Mouse (Mus musculus) heart, adult 2 months (tissue): ENCODE results near the gene Calml4. TPM values are rescaled to one million over a fixed set of nuclear protein-coding genes. Genes with fewer than 3 reads are reported as not detected.
A peak's percentile ranks its signal among the peaks of the same experiment; 100 is the strongest.

Source experiments
- DNase-seq, 2 experiments: peaks; one replicate each; pipeline ENCODE4 v3.0.0; 2021
- H3K27ac ChIP-seq: fragments of 200-600 bp; 2 replicates; pipeline ENCODE4 v1.8.1; 2022
- H3K27me3 ChIP-seq: fragments of 200-500 bp; 2 replicates; pipeline ENCODE4 v1.6.1; 2012; ENCODE audit warnings: mild to moderate bottlenecking, low read length, inconsistent platforms, mixed read lengths; ENCODE audit not compliant: control insufficient read depth, insufficient read depth
- H3K36me3 ChIP-seq: fragments of 200-500 bp; 2 replicates; pipeline ENCODE4 v1.6.1; 2012; ENCODE audit warnings: low read length, inconsistent platforms; ENCODE audit not compliant: control insufficient read depth, insufficient read depth
- H3K4me1 ChIP-seq: fragments of 200-500 bp; 2 replicates; pipeline ENCODE4 v1.6.1; 2011; ENCODE audit warnings: low read length; ENCODE audit not compliant: control insufficient read depth, insufficient read depth
- H3K4me3 ChIP-seq: fragments of 200-600 bp; 2 replicates; pipeline ENCODE4 v1.8.1; 2022
- H3K79me2 ChIP-seq: fragments of 200-500 bp; replicated peaks from 2 replicates; pipeline ENCODE4 v1.6.1; 2012; ENCODE audit warnings: mild to moderate bottlenecking, inconsistent platforms, low read length, moderate library complexity, mixed read lengths; ENCODE audit not compliant: control insufficient read depth, insufficient read depth
- H3K9ac ChIP-seq: fragments of 200-500 bp; 2 replicates; pipeline ENCODE4 v1.6.1; 2012; ENCODE audit warnings: low read depth, mild to moderate bottlenecking, control low read depth, inconsistent platforms, low read length, mixed read lengths
- CTCF ChIP-seq: fragments of 200-600 bp; IDR thresholded peaks from 2 replicates; pipeline ENCODE4 v1.8.1; 2022; ENCODE audit warnings: antibody characterized with exemption, mild to moderate bottlenecking, moderate library complexity
- EP300 ChIP-seq: fragments of 200-500 bp; IDR thresholded peaks from 2 replicates; pipeline ENCODE4 v1.6.1; 2011; ENCODE audit warnings: low read depth, low read length, control low read depth; ENCODE audit not compliant: insufficient read depth
- POLR2A ChIP-seq: fragments of 200-500 bp; IDR thresholded peaks from 2 replicates; pipeline ENCODE4 v1.6.1; 2011; ENCODE audit warnings: mild to moderate bottlenecking, low read depth, low read length, control low read depth; ENCODE audit not compliant: insufficient read depth
- WGBS: fragments of 180-500 bp; shearing (Covaris S2); methylation state at CpG from one replicate; pipeline ENCODE4 v1.1.7; 2018; 5-methylcytosine and 5-hydroxymethylcytosine counted together
- intact Hi-C: fragments of 180-260 bp; cut with DNase I; formaldehyde crosslinking; loops from one replicate; pipeline ENCODE4 v1.15.1; 2025
- polyA plus RNA-seq: library from polyadenylated mRNA; depleted of rRNA; stranded (reverse); fragments of >200 nt; gene quantifications from 2 replicates; pipeline ENCODE4 v1.2.3, GENCODE M21; 2012
- total RNA-seq, 2 experiments: library from RNA; stranded (reverse); gene quantifications; 2 replicates each; pipeline ENCODE4 v1.2.3; 2021

Gene Calml4
- total and polyA plus RNA-seq, 3 experiments: 0.93 to 1.6 (median 1.4) TPM

GRCm38 (mm10) chr9:62820829-62821228 is 37.1 kb upstream of the Calml4 start:
- Histone ChIP-seq H3K79me2 (no peaks in the 10 kb centered on the region), H3K4me3 (no peak overlapping the region), H3K27me3 (no peaks in the 10 kb centered on the region), H3K36me3 (no peaks in the 10 kb centered on the region), H3K4me1 (peaks cover 3% of the 10 kb centered on the region; the same call in 1 of the 2 replicates), H3K9ac (no peak overlapping the region), H3K27ac (no peak overlapping the region)
- WGBS: 88% methylated on average over 6 of the region's 6 CpGs
- no peak for DNase-seq
- TF ChIP-seq EP300 (no peak), CTCF (no peak), POLR2A (no peak)
- intact Hi-C loops: no loop called here

DNA sequence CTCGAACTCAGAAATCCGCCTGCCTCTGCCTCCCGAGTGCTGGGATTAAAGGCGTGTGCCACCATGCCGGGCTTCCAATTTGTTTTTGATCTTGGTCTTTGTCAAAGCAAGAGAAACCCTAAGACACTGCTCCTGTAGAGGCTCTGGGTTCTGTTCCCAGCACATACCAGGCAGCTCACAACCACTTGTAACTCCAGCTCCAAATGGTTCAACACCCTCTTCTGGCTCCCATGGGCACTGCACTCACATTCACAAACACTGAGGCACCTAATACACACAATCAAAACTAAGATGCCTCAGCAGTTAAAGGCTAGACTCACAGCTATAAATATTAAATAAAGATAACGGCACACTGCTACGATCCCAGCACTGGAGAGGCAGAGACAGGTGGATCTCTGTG is 36.1 kb upstream of the Calml4 start:
- intact Hi-C loops: no loop called here
- no peak for DNase-seq
- H3K27ac ChIP-seq: no peak overlapping the region
- no peaks in the 10 kb centered on the region for H3K36me3 ChIP-seq
- TF ChIP-seq EP300 (no peak), POLR2A (no peak), CTCF (no peak)
- WGBS: 96% methylated on average over 7 of the region's 7 CpGs
- H3K4me1 ChIP-seq: peaks cover 3% of the 10 kb centered on the region; the same call in 1 of the 2 replicates
- H3K27me3 ChIP-seq: no peaks in the 10 kb centered on the region
- H3K79me2 ChIP-seq: no peaks in the 10 kb centered on the region
- no peak overlapping the region for H3K4me3 ChIP-seq
- no peak overlapping the region for H3K9ac ChIP-seq

DNA sequence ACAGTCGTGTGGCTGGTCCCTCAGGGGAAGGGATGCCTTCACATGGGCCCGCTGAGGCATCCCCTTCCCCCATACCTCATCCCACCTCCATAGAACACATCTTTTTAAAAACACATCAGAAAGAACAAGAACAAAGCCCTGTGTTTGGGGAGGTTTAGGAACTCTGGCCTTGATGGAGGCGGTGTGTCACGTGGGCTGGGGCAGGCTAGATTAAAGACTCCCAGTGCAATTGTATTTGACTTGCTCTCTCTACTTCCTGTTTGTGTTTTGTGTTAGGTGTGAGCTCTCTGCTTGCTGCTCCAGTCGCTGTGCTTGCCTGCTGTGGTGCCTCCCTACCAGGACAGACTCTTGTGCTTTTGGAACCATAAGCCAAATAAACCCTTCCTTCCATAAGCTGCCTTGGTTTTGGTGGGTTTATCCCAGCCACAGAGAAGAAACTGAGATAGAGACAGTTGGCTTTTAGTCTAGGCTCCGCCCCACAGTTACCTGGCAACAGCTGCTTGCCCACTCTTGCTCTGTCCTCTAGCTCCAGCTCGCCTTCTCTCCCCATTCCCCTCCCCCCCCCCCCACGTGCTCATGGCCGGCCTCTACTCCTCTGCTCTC is 32.0 kb upstream of the Calml4 start:
- H3K27me3 ChIP-seq: no peaks in the 10 kb centered on the region
- TF ChIP-seq EP300 (no peak), CTCF (no peak), POLR2A (no peak)
- no peak overlapping the region for H3K4me3 ChIP-seq
- peaks cover 3% of the 10 kb centered on the region for H3K4me1 ChIP-seq
- WGBS: 35% methylated on average over 9 of the region's 9 CpGs
- no peaks in the 10 kb centered on the region for H3K36me3 ChIP-seq
- no peak overlapping the region for H3K27ac ChIP-seq
- intact Hi-C loops: loop anchor here (5.0 kb wide), 2 partner anchors 44 to 79 kb away; no protein-coding TSS in a partner anchor
- no peak for DNase-seq
- no peaks in the 10 kb centered on the region for H3K79me2 ChIP-seq
- no peak overlapping the region for H3K9ac ChIP-seq

DNA sequence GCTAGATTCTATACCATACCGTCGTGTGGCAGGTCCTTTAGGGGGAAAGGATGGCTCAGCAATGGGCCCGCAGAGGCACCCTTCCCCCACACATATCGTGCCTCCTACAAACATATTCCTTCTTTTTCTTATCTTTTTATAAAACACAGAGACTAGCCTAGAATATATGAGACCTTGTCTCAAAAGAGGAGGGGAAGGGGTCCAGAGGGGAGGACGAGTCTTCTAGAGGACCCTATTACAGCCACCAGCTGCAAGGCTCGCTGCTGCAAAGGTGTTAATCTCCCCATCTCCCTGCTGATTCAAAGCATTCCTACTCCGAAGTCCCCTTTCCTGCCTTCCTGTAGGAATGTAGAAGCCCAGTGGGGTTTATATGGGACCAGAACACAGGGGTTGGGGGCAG is 31.4 kb upstream of the Calml4 start:
- no peak overlapping the region for H3K27ac ChIP-seq
- H3K36me3 ChIP-seq: no peaks in the 10 kb centered on the region
- H3K27me3 ChIP-seq: no peaks in the 10 kb centered on the region
- no peak overlapping the region for H3K4me3 ChIP-seq
- H3K79me2 ChIP-seq: no peaks in the 10 kb centered on the region
- intact Hi-C loops: loop anchor here (5.0 kb wide), 2 partner anchors 44 to 79 kb away; no protein-coding TSS in a partner anchor
- TF ChIP-seq CTCF (no peak), POLR2A (no peak)
- H3K4me1 ChIP-seq: peaks cover 3% of the 10 kb centered on the region
- WGBS: 30% methylated on average over 7 of the region's 7 CpGs
- no peak overlapping the region for H3K9ac ChIP-seq
- DNase-seq: no peak

DNA sequence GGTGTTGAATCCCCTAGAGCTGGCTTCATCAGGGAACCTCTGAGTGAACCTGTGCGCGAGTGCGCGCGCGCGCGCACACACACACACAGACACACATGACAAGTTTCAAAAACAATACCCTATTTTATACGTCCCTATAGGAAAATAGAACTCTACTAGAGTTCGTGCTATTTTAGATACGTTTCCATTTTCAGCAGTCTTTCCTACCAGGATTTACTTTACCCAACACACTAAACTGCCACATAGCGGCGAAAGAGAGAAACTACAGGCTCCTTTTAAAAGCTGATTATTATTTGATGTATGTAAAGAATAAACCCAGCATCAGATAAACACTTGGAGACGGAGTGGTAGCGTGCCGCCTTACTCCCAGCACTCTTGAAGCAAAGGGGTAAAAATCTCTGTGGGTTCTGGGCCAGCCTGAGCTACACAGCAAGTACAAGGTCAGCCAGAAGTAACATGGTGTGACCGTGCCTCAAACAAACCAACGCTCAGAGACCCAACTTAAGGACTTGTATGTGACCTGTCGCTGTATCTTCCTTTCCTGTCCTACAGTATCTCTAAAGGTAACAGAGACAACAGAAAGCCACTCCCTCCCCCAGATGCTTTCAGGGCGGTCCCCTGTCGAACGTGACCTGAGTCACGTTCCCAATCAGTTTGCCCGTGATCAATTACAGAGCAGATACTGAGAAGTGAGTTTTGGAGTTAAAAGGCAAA is 29.8 kb upstream of the Calml4 start:
- H3K27me3 ChIP-seq: no peaks in the 10 kb centered on the region
- peaks cover 3% of the 10 kb centered on the region for H3K4me1 ChIP-seq
- WGBS: 6% methylated on average over 24 of the region's 24 CpGs
- no peaks in the 10 kb centered on the region for H3K36me3 ChIP-seq
- H3K79me2 ChIP-seq: no peaks in the 10 kb centered on the region
- H3K9ac ChIP-seq: no peak overlapping the region
- no peak for DNase-seq
- peak overlapping the region; percentile 8; the same call in 1 of the 2 replicates for H3K27ac ChIP-seq
- H3K4me3 ChIP-seq: peak overlapping the region; percentile 13
- TF ChIP-seq CTCF (peak; percentile 78), EP300 (no peak)
- intact Hi-C loops: loop anchor here (1.0 to 5.0 kb wide), 3 partner anchors 17 to 81 kb away; partner anchors contain the start of gene Fem1b

DNA sequence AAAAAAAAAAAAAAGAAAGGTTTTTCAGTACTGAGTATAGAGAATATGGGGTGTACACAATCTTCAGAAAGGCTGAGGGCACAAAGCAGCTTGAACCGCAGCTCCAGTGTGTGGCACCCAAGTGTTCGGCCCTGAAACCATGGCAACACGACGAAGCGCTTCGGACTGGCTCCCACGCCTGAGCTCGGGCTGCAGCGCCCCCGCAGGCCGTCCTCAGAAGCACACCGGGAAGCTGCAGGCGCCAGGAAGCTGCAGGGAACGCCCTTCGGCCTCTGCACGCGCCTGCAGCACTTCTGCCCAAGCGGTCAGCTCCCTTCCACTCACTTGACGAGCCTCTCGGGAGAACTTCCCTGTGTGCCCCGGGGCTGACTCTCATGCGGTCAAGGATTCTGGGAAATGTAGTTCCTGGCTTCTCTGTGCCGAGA is 29.2 kb upstream of the Calml4 start:
- no peaks in the 10 kb centered on the region for H3K27me3 ChIP-seq
- intact Hi-C loops: loop anchor here (1.0 to 5.0 kb wide), 3 partner anchors 17 to 81 kb away; partner anchors contain the start of gene Fem1b
- under 1% methylated on average over 23 of the region's 23 CpGs for WGBS
- peak overlapping the region; percentile 13 for H3K4me3 ChIP-seq
- DNase-seq: peak; percentile 97
- H3K79me2 ChIP-seq: no peaks in the 10 kb centered on the region
- peak; percentile 95 for TF ChIP-seq CTCF
- peak; percentile 96 for TF ChIP-seq EP300
- 0 out of 2 replicates have a peak, but pooled peaks have one; percentile 21 for TF ChIP-seq POLR2A
- no peaks in the 10 kb centered on the region for H3K36me3 ChIP-seq
- no peak overlapping the region for H3K9ac ChIP-seq
- H3K27ac ChIP-seq: peak overlapping the region; percentile 28
- H3K4me1 ChIP-seq: peaks cover 3% of the 10 kb centered on the region
